Mouse (Mus musculus) bone marrow macrophage, adult 2 months (primary cell): ENCODE measurements around the gene Cdk19.

Experiments used
- CTCF ChIP-seq: IDR thresholded peaks from 2 replicates; pipeline ENCODE4 v1.5.1; 2012; ENCODE audit warnings: low read depth, mild to moderate bottlenecking, low read length, moderate library complexity
- POLR2A ChIP-seq: IDR thresholded peaks from 2 replicates; pipeline ENCODE4 v1.6.1; 2012; ENCODE audit warnings: mild to moderate bottlenecking, low read depth, low read length, borderline replicate concordance

- TF ChIP-seq CTCF (no peak), POLR2A (no peak)
Observed at GRCm38 (mm10) chr10:40307826-40308583, 31.4 kb upstream of the Cdk19 start.
